Mouse (Mus musculus) midbrain, embryonic 14.5 days (tissue): ENCODE data around the gene Fgfr3. TPM values are rescaled to one million over a fixed set of nuclear protein-coding genes. Genes with fewer than 3 reads are reported as not detected.

ENCODE experiments used
- ATAC-seq: fragments of 200-750 bp; cut with Nextera tagmentation; 2 replicates; pipeline ENCODE4 v1.8.0; 2017; ENCODE audit warnings: moderate number of reproducible peaks, moderate library complexity; ENCODE audit not compliant: low FRiP score, low TSS enrichment
- DNase-seq: peaks from one replicate; pipeline ENCODE4 v3.0.0-alpha.2; 2015
- H3K27ac ChIP-seq: fragments of 300-500 bp; sonication (generic); replicated peaks from 2 replicates; pipeline ENCODE4 v1.5.1; 2014; ENCODE audit warnings: mild to moderate bottlenecking, low read depth, low read length, moderate library complexity
- H3K27me3 ChIP-seq: fragments of 300-500 bp; sonication (generic); 2 replicates; pipeline ENCODE4 v1.6.1; 2014; ENCODE audit warnings: low read length, control low read depth, mixed read lengths; ENCODE audit not compliant: control insufficient read depth, insufficient read depth
- H3K36me3 ChIP-seq: fragments of 300-500 bp; sonication (generic); 2 replicates; pipeline ENCODE4 v1.6.1; 2014; ENCODE audit warnings: low read length, control low read depth; ENCODE audit not compliant: control insufficient read depth, insufficient read depth
- H3K4me1 ChIP-seq: fragments of 300-500 bp; sonication (generic); 2 replicates; pipeline ENCODE4 v1.6.1; 2014; ENCODE audit warnings: mild to moderate bottlenecking, antibody characterized with exemption, low read length, control low read depth; ENCODE audit not compliant: control insufficient read depth, insufficient read depth
- H3K4me2 ChIP-seq: fragments of 300-500 bp; sonication (generic); 2 replicates; pipeline ENCODE4 v1.6.1; 2014; ENCODE audit warnings: mild to moderate bottlenecking, low read length, moderate library complexity
- H3K4me3 ChIP-seq: fragments of 300-500 bp; sonication (generic); replicated peaks from 2 replicates; pipeline ENCODE4 v1.5.1; 2014; ENCODE audit warnings: low read depth, low read length
- H3K9ac ChIP-seq: fragments of 300-500 bp; sonication (generic); replicated peaks from 2 replicates; pipeline ENCODE4 v1.6.1; 2014; ENCODE audit warnings: mild to moderate bottlenecking, low read length, moderate library complexity
- H3K9me3 ChIP-seq: fragments of 300-500 bp; sonication (generic); 2 replicates; pipeline ENCODE4 v1.6.1; 2016; ENCODE audit warnings: low read length, control low read depth, mixed read lengths; ENCODE audit not compliant: control insufficient read depth
- WGBS: fragments of 180-500 bp; shearing (Covaris S2); extraction: QIAGEN DNeasy Blood & Tissue Kit; methylation state at CpG from one replicate; pipeline ENCODE4 v1.1.7; 2014; 5-methylcytosine and 5-hydroxymethylcytosine counted together
- polyA plus RNA-seq: library from polyadenylated mRNA; unstranded; fragments of >200 nt; fragmentation: Nextera tagmentation; extraction: Ambion mirVana; gene quantifications from 2 replicates; pipeline ENCODE4 v1.2.1, GENCODE M21; 2014

Gene Fgfr3
- polyA plus RNA-seq, 1 experiment from 2014 or later: 21.3 TPM

DNA sequence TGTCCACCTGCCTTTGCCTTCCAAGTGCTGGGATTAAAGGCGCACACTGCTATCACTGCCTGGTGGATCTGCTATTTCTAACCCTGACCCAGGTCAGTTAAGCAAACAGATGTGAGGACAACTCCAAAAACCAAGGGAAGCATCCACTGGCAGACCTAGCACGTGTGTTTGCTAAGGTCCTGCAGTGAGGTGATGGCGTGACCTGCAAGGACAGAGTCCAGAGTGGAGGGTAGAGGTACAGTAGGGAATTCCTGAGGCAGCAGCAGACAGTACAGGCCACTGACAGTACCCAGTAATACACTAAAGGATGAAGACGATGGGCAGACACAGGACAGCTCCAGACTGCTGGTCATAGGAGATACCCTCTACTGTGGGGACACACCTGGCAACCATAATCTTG, 19.1 kb downstream of the Fgfr3 start:
- 95% methylated on average over 4 of the region's 4 CpGs for WGBS
- no peaks in the 10 kb centered on the region for H3K4me1 ChIP-seq
- no peaks in the 10 kb centered on the region for H3K27me3 ChIP-seq
- no peak for ATAC-seq
- no peak for DNase-seq
- no peak overlapping the region for H3K4me2 ChIP-seq
- H3K36me3 ChIP-seq: peaks cover 55% of the 10 kb centered on the region
- H3K9ac ChIP-seq: no peak overlapping the region
- H3K9me3 ChIP-seq: no peaks in the 10 kb centered on the region
- no peak overlapping the region for H3K27ac ChIP-seq
- H3K4me3 ChIP-seq: no peak overlapping the region

DNA sequence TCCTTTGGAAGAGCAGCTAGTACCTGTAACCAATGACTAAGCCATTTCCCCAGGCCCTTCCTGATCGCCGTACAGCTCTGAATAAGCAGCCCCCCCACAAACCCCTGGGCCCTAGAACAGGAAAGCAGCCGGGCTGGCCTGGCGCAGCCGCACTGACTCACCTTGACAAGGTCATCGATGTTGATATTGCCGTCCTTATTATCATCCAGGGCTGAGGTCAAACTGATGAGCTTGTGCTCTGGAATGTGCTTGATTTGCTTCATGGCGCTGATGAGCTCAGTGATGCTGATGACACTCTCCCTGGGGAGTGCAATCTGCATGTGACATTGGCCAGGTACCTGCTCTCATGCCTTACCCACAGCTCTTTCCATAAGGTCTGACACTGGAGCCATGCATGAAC, 22.0 kb downstream of the Fgfr3 start:
- Histone ChIP-seq H3K27ac (no peak overlapping the region), H3K4me2 (no peak overlapping the region), H3K9me3 (no peaks in the 10 kb centered on the region), H3K27me3 (no peaks in the 10 kb centered on the region), H3K9ac (no peak overlapping the region), H3K4me1 (no peaks in the 10 kb centered on the region), H3K4me3 (no peak overlapping the region), H3K36me3 (peaks cover 83% of the 10 kb centered on the region)
- WGBS: 96% methylated on average over 8 of the region's 8 CpGs
- ATAC-seq (no peak), DNase-seq (no peak)

DNA sequence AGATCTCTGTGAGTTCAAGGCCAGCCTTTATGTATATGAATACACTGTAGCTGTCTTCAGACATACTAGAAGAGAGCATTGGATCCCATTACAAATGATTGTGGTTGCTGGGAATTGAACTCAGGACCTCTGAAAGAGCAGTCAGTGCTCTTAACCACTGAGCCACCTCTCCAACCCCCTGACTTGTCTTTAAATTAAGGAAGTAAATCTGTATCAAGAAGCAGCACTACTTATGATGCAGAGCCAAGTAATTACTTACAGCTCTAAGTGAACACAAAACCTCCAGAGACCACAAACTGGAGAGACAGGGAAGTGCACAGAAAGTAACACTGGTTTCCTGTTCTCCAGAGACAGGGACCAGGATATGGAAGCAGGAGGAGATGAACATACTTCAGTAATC, 55.7 kb downstream of the Fgfr3 start:
- DNase-seq (no peak), ATAC-seq (no peak)
- no peaks in the 10 kb centered on the region for H3K27me3 ChIP-seq
- H3K4me2 ChIP-seq: no peak overlapping the region
- H3K4me3 ChIP-seq: no peak overlapping the region
- peaks cover 36% of the 10 kb centered on the region for H3K36me3 ChIP-seq
- no peak overlapping the region for H3K27ac ChIP-seq
- H3K9me3 ChIP-seq: no peaks in the 10 kb centered on the region
- peaks cover 11% of the 10 kb centered on the region for H3K4me1 ChIP-seq
- no peak overlapping the region for H3K9ac ChIP-seq

DNA sequence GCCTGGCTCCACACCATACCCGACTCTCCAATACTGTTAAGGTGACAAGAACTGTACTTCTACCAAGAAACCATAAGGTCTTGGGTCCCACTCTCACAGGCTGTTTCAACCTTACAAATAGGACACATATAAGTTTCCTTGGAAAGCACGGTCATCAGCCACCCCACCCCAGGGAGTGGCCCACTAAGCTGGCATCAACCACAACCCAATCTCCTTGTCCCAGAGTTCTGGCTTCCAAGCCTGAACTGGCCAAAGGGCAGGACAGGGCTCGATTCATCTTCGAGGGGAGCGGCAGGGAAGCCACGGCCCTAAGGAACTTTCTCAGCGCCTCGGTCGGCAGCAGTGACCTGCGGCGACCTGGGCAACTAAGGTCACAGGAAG, 60.5 kb downstream of the Fgfr3 start:
- Histone ChIP-seq H3K4me2 (peak overlapping the region; percentile 81), H3K9ac (peak overlapping the region; percentile 90), H3K27me3 (no peaks in the 10 kb centered on the region), H3K9me3 (no peaks in the 10 kb centered on the region), H3K36me3 (peaks cover 10% of the 10 kb centered on the region), H3K4me3 (peak overlapping the region; percentile 84), H3K27ac (peak overlapping the region; percentile 86), H3K4me1 (peaks cover 11% of the 10 kb centered on the region)
- WGBS: 5% methylated on average over 11 of the region's 11 CpGs
- ATAC-seq: no peak
- no peak for DNase-seq

DNA sequence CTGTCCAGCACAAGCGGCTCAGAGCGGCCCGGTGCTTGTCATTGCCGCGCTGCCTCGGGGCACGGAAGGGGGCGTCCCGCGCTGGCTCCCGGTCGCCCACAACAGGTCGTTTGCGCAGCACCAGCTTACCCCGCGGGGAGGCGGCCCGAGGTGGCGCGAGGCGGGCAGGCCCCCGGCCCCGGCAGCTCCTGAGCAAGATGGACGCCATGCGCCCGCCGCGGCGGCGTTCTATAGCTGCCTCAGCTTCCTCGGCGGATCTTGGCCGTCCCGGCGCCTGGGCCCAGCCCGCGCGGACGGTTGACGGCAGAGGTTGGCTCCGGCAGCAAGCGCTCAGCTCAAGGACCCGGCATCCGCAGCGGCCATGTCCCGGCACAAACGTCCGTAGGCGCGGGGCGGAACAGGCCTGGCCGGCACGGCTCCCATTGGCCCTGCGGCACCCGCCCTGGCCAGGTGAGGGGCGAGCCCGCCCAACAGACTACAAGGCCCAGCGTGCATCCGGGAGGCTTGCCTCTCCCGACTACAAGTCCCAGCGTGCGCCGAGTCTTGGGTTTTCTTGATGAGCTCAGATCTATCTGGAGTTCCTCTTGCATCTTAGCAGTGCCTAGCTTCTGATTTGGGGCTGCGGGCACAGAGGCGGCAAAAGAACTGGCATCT, 61.0 kb downstream of the Fgfr3 start, which contains the start of gene Letm1:
Letm1 (minus strand) TSS at position 473 of the 654 bp plus-strand sequence.
- Histone ChIP-seq H3K27ac (peak within 1 kb of the TSS; percentile 86), H3K9me3 (no peaks in the 10 kb centered on the region), H3K9ac (peak within 1 kb of the TSS; percentile 90), H3K4me2 (peak within 1 kb of the TSS; percentile 81), H3K36me3 (peaks cover 5% of the 10 kb centered on the region), H3K4me1 (peaks cover 11% of the 10 kb centered on the region), H3K27me3 (no peaks in the 10 kb centered on the region), H3K4me3 (peak within 1 kb of the TSS; percentile 84)
- ATAC-seq: peak; percentile 99
- under 1% methylated on average over 65 of the region's 65 CpGs for WGBS
- DNase-seq: peak; percentile 97

DNA sequence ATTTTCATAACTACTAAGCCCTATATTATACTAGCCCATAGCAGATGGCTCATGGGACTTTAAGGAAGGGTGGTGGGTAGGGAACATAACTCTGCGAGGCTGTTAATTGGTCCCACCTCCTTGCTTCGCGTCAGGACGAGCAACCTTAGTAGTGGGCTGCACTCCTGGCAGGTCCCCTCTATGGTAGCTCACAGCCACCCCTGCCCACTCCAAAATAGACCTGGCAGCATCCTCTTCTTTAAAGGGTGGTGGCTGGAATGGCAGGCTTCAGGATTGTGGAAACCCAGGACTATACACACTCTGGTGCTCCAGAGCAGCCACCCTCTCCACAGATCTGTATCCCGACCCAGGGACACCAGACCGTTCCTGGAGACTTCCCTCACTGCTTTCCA, 61.5 kb downstream of the Fgfr3 start:
- Histone ChIP-seq H3K27me3 (no peaks in the 10 kb centered on the region), H3K36me3 (0 out of 2 replicates have a peak, but pooled peaks cover under 1% of the 10 kb centered on the region), H3K9me3 (no peaks in the 10 kb centered on the region), H3K27ac (peak overlapping the region; percentile 86), H3K4me1 (peaks cover 11% of the 10 kb centered on the region), H3K4me3 (peak overlapping the region; percentile 84), H3K4me2 (peak overlapping the region; percentile 81), H3K9ac (peak overlapping the region; percentile 90)
- ATAC-seq: peak; percentile 79
- no peak for DNase-seq
- 12% methylated on average over 6 of the region's 6 CpGs for WGBS

Other genes starting within 250 kb of the Fgfr3 start
- gene Fam53a, start 92.0 kb upstream of the Fgfr3 start, polyA plus RNA-seq: 31.4 and 35.4 TPM in 2 replicates
- 0.65 and 0.83 TPM in 2 replicates for gene Gm9903, start 91.7 kb upstream of the Fgfr3 start, polyA plus RNA-seq
- gene Slbp, start 69.1 kb upstream of the Fgfr3 start, polyA plus RNA-seq: 112 and 134 TPM in 2 replicates
- gene Tacc3, start 63.5 kb upstream of the Fgfr3 start, polyA plus RNA-seq: 25.5 and 45.9 TPM in 2 replicates
- 29.4 and 31.1 TPM in 2 replicates for gene Tmem129, start 63.3 kb upstream of the Fgfr3 start, polyA plus RNA-seq
- 64.4 and 70.3 TPM in 2 replicates for gene Letm1, start 61.1 kb downstream of the Fgfr3 start, polyA plus RNA-seq
- 91.3 and 119 TPM in 2 replicates for gene Nsd2, start 99.1 kb downstream of the Fgfr3 start, polyA plus RNA-seq
- 37.6 and 41.4 TPM in 2 replicates for gene Nelfa, start 214.7 kb downstream of the Fgfr3 start, polyA plus RNA-seq